Comparison of ENCODE assay signal across 14 mouse cellular contexts in the genomic region with DNA sequence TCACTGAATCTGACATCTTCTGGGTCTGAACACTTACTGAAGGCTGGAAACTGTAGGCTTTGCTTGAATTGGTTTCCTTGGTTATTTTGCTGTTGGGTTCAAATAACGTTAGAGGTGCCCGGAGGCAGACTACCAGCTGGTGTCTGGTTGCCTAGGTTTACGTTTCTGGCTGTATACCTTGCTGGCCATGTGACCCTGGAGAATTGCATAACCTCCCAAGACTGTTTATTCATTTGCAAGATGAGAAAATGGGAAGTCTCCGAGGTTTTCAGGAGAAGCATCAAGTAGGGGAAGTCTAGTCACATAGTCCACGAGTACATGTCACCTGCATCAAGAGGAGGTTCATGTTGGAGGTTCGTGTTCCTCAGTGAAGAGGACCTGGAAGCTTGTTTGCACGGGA.
A peak's percentile ranks its signal among the peaks of the same experiment; 100 is the strongest.
DNase-seq lines count a peak whose midpoint lies in the region; ATAC-seq and TF ChIP-seq lines count a peak whose summit lies in the region.
"Had no signal": no experiment of that assay in that cellular context is flagged by ENCODE, and none has a peak within 500 bp of the region (broad histone marks: within the 10 kb centered on the region; RNA-seq: fewer than 3 reads in every experiment).

No protein-coding gene starts in this region.

- H3K36me3 ChIP-seq in heart, embryonic 13.5 days: no peaks in the 10 kb centered on the region
- no peaks in the 10 kb centered on the region for H3K36me3 ChIP-seq in C2C12 (ENCODE audit: control insufficient read depth, insufficient read depth)
- no peaks in the 10 kb centered on the region for H3K36me3 ChIP-seq in embryonic facial prominence, embryonic 15.5 days
- no peaks in the 10 kb centered on the region for H3K36me3 ChIP-seq in intestine, embryonic 15.5 days
- no peaks in the 10 kb centered on the region for H3K36me3 ChIP-seq in midbrain, postnatal 0 days (ENCODE audit: insufficient read depth, low read length)
- H3K36me3 ChIP-seq: hindbrain, embryonic 10.5 days; midbrain, embryonic 13.5 days had no signal

- H3K4me1 ChIP-seq in heart, embryonic 13.5 days: peaks cover 60% of the 10 kb centered on the region
- peaks cover 42% of the 10 kb centered on the region for H3K4me1 ChIP-seq in embryonic facial prominence, embryonic 15.5 days
- H3K4me1 ChIP-seq in intestine, embryonic 15.5 days (replicated peaks): peaks cover 21% of the 10 kb centered on the region
- H3K4me1 ChIP-seq in midbrain, postnatal 0 days (ENCODE audit: insufficient read depth, low read length): peaks cover 24% of the 10 kb centered on the region; the same call in 1 of the 2 replicates

- DNase-seq in heart, postnatal 36 days: no peak
- no peak for DNase-seq in midbrain, postnatal 0 days (ENCODE audit: low spot score)
- DNase-seq in thymus, postnatal 36 days: no peak
- DNase-seq: adrenal gland, adult 2 months; B cell, adult 2 months; cerebellum, adult 9-10 months had no signal

- no peaks in the 10 kb centered on the region for H3K79me2 ChIP-seq in C2C12 (ENCODE audit: control insufficient read depth, insufficient read depth)

- ATAC-seq in heart, embryonic 13.5 days (ENCODE audit: extremely low read depth, insufficient number of reproducible peaks, low FRiP score, low TSS enrichment): no peak
- no peak for ATAC-seq in embryonic facial prominence, embryonic 15.5 days (ENCODE audit: insufficient number of reproducible peaks, low FRiP score, low TSS enrichment, low read depth)
- ATAC-seq in monocyte, adult 5-6 weeks (replicated peaks; ENCODE audit: insufficient number of reproducible peaks, low FRiP score, low TSS enrichment, poor library complexity, severe bottlenecking): 0 out of 2 replicates have a peak, but pooled peaks have one; percentile 7
- no peak for ATAC-seq in intestine, embryonic 15.5 days
- ATAC-seq in midbrain, postnatal 0 days (ENCODE audit: low FRiP score): no peak

- H3K27ac ChIP-seq in heart, embryonic 13.5 days (replicated peaks): peak overlapping the region; percentile 85
- peak overlapping the region; percentile 85 for H3K27ac ChIP-seq in embryonic facial prominence, embryonic 15.5 days (replicated peaks)
- H3K27ac ChIP-seq in intestine, embryonic 15.5 days: no peak overlapping the region
- no peak overlapping the region for H3K27ac ChIP-seq in midbrain, postnatal 0 days (ENCODE audit: low read depth, low read length)
- H3K27ac ChIP-seq: liver, embryonic 14.5 days had no signal

- 76% methylated on average over 7 of the region's 7 CpGs for WGBS in heart, embryonic 13.5 days
- 45% methylated on average over 7 of the region's 7 CpGs for WGBS in embryonic facial prominence, embryonic 15.5 days
- 41% methylated on average over 7 of the region's 7 CpGs for WGBS in intestine, embryonic 15.5 days
- WGBS in midbrain, postnatal 0 days: 83% methylated on average over 7 of the region's 7 CpGs

- H3K9me3 ChIP-seq in heart, embryonic 13.5 days: no peaks in the 10 kb centered on the region
- no peaks in the 10 kb centered on the region for H3K9me3 ChIP-seq in embryonic facial prominence, embryonic 15.5 days (replicated peaks)
- no peaks in the 10 kb centered on the region for H3K9me3 ChIP-seq in intestine, embryonic 15.5 days
- H3K9me3 ChIP-seq in midbrain, postnatal 0 days (ENCODE audit: low read length): no peaks in the 10 kb centered on the region
- H3K9me3 ChIP-seq: hindbrain, embryonic 10.5 days; midbrain, embryonic 13.5 days had no signal

- H3K27me3 ChIP-seq in heart, embryonic 13.5 days (replicated peaks): no peaks in the 10 kb centered on the region
- no peaks in the 10 kb centered on the region for H3K27me3 ChIP-seq in C2C12 (ENCODE audit: control insufficient read depth, insufficient read depth, insufficient read length)
- H3K27me3 ChIP-seq in embryonic facial prominence, embryonic 15.5 days: no peaks in the 10 kb centered on the region
- H3K27me3 ChIP-seq in intestine, embryonic 15.5 days (replicated peaks): no peaks in the 10 kb centered on the region
- H3K27me3 ChIP-seq in midbrain, postnatal 0 days (ENCODE audit: insufficient read depth, low read length): no peaks in the 10 kb centered on the region
- H3K27me3 ChIP-seq: midbrain, embryonic 13.5 days had no signal

- H3K4me2 ChIP-seq in heart, embryonic 13.5 days: no peak overlapping the region
- no peak overlapping the region for H3K4me2 ChIP-seq in embryonic facial prominence, embryonic 15.5 days (replicated peaks)
- H3K4me2 ChIP-seq in intestine, embryonic 15.5 days (replicated peaks): no peak overlapping the region
- no peak overlapping the region for H3K4me2 ChIP-seq in midbrain, postnatal 0 days (ENCODE audit: low read depth, low read length, poor library complexity, severe bottlenecking)

- no peak for TF ChIP-seq CTCF in C2C12 (IDR thresholded peaks at IDR 0.05; ENCODE audit: control insufficient read depth, insufficient read depth, insufficient read length)
- TF ChIP-seq CTCF in midbrain, postnatal 0 days (IDR thresholded peaks at IDR 0.05): no peak

- H3K4me3 ChIP-seq in heart, embryonic 13.5 days: no peak overlapping the region
- H3K4me3 ChIP-seq in C2C12 (ENCODE audit: insufficient read depth, poor library complexity, severe bottlenecking): no peak overlapping the region
- no peak overlapping the region for H3K4me3 ChIP-seq in embryonic facial prominence, embryonic 15.5 days (replicated peaks)
- no peak overlapping the region for H3K4me3 ChIP-seq in intestine, embryonic 15.5 days (replicated peaks)
- H3K4me3 ChIP-seq in midbrain, postnatal 0 days (ENCODE audit: low read depth, low read length): no peak overlapping the region
- H3K4me3 ChIP-seq: hindbrain, embryonic 10.5 days; midbrain, embryonic 13.5 days had no signal

- no peaks in the 10 kb centered on the region for H3K79me3 ChIP-seq in C2C12 (ENCODE audit: low read depth)

- H3ac ChIP-seq in C2C12 (ENCODE audit: control insufficient read depth, insufficient read length, low read depth): no peak overlapping the region

- intact Hi-C loops in heart, postnatal 36 days (cut with DNase I): no loop called here

- H3K9ac ChIP-seq in heart, embryonic 13.5 days: peak overlapping the region; percentile 70
- no peak overlapping the region for H3K9ac ChIP-seq in embryonic facial prominence, embryonic 15.5 days
- no peak overlapping the region for H3K9ac ChIP-seq in intestine, embryonic 15.5 days
- H3K9ac ChIP-seq in midbrain, postnatal 0 days (replicated peaks; ENCODE audit: low read length, poor library complexity, severe bottlenecking): no peak overlapping the region
- H3K9ac ChIP-seq: liver, embryonic 14.5 days had no signal

TF ChIP-seq in C2C12, 6 proteins besides CTCF, POLR2A, EP300 and RAD21:
- TF ChIP-seq MYOG (IDR thresholded peaks at IDR 0.05; ENCODE audit: control insufficient read depth, extremely low read depth, insufficient read length) (no peak), MAX (IDR thresholded peaks at IDR 0.05) (no peak), MYOD1 (IDR thresholded peaks at IDR 0.05; ENCODE audit: control insufficient read depth, insufficient read length, low read depth) (no peak), CEBPB (IDR thresholded peaks at IDR 0.05; ENCODE audit: low read depth) (peak; percentile 51), FOSL1 (IDR thresholded peaks at IDR 0.05; ENCODE audit: insufficient read depth, low read length, poor library complexity, severe bottlenecking) (no peak), USF1 (IDR thresholded peaks at IDR 0.05; ENCODE audit: low read depth) (peak; percentile 82)

Comparison
In these comparisons a context has a peak if more than half of its experiments do, and no peak if none do; other contexts are left out.
1. H3K27ac ChIP-seq: peak in heart, embryonic 13.5 days (single experiment) and embryonic facial prominence, embryonic 15.5 days (single experiment); none in intestine, embryonic 15.5 days (single experiment) and midbrain, postnatal 0 days (single experiment).